In genomic region chr4:136678480-136678879, GRCm38 (mm10) we compare ENCODE assay signal across 8 mouse cellular contexts. TPM values are rescaled to one million over a fixed set of nuclear protein-coding genes. Genes with fewer than 3 reads are reported as not detected.
A peak's percentile ranks its signal among the peaks of the same experiment; 100 is the strongest.
DNase-seq lines count a peak whose midpoint lies in the region; ATAC-seq lines count a peak whose summit lies in the region.

No protein-coding gene starts in this region.

- no peaks in the 10 kb centered on the region for H3K9me3 ChIP-seq in heart, embryonic 11.5 days (replicated peaks; ENCODE audit: control insufficient read depth, low read length)

- intact Hi-C loops in left cerebral cortex, postnatal 25 days (cut with DNase I), result loop anchor here (1.0 to 10.0 kb wide), 3 partner anchors 163 to 396 kb away; no protein-coding TSS in a partner anchor

- H3K27ac ChIP-seq in heart, embryonic 11.5 days (ENCODE audit: low read depth, low read length), result no peak overlapping the region

- H3K4me1 ChIP-seq in heart, embryonic 11.5 days (ENCODE audit: control insufficient read depth, insufficient read depth, low read length), result no peaks in the 10 kb centered on the region; the same call in 1 of the 2 replicates

- H3K4me2 ChIP-seq in heart, embryonic 11.5 days, result no peak overlapping the region

- no peaks in the 10 kb centered on the region for H3K36me3 ChIP-seq in heart, embryonic 11.5 days (ENCODE audit: control insufficient read depth, insufficient read depth, low read length)

- no peak for ATAC-seq in heart, embryonic 11.5 days (replicated peaks; ENCODE audit: insufficient number of reproducible peaks, low FRiP score, low TSS enrichment)

- peaks cover 22% of the 10 kb centered on the region for H3K27me3 ChIP-seq in heart, embryonic 11.5 days (ENCODE audit: control insufficient read depth, insufficient read depth, low read length)

- no peak overlapping the region for H3K9ac ChIP-seq in heart, embryonic 11.5 days (ENCODE audit: low read depth, low read length)

- WGBS in heart, embryonic 11.5 days (ENCODE audit: insufficient replicate concordance), result 6% methylated on average over 3 of the region's 3 CpGs

- DNase-seq in heart, adult 11 months, result peak; percentile 96
- peak; percentile 97 to 98 for DNase-seq in cerebellum, postnatal 14 days
- peak; percentile 80 to 93 for DNase-seq in frontal cortex, postnatal 14 days (ENCODE audit: low spot score in 2 of 2)
- peak; percentile 74 for DNase-seq in hindlimb bud, embryonic 11.5 days (ENCODE audit: extremely low spot score, low read depth, low spot score)
- peak; percentile 88 to 94 for DNase-seq in left cerebral cortex, postnatal 25 days (ENCODE audit: low spot score in 2 of 2)
- DNase-seq in monocyte, adult 2 months (ENCODE audit: low read depth in 1 of 2, low spot score in 2 of 2), result peak; percentile 14 to 37
- peak; percentile 36 to 63 for DNase-seq in spleen, postnatal 14 days (ENCODE audit: low spot score in 2 of 2)

- no peak overlapping the region for H3K4me3 ChIP-seq in heart, embryonic 11.5 days (ENCODE audit: low read depth, low read length)

RNA-seq across cellular contexts. Expression of gene Lactbl1, which starts 56.1 kb away (rescaled TPM):
- polyA plus RNA-seq in heart, embryonic 11.5 days (2014; fragmentation: Nextera tagmentation; extraction: Ambion mirVana), result not detected in 2 replicates
- total RNA-seq in left cerebral cortex, postnatal 25 days (2021), result not detected

Comparison
In these comparisons a context has a peak if more than half of its experiments do, and no peak if none do; other contexts are left out.
1. DNase-seq: peak in every context shown above with its lines; median percentile 98 in cerebellum, postnatal 14 days; 96 in heart, adult 11 months; 91 in left cerebral cortex, postnatal 25 days; 86 in frontal cortex, postnatal 14 days; 74 in hindlimb bud, embryonic 11.5 days; 50 in spleen, postnatal 14 days; 26 in monocyte, adult 2 months.